Mouse (Mus musculus): ENCODE results near the gene Crk.

The Crk gene

DNA sequence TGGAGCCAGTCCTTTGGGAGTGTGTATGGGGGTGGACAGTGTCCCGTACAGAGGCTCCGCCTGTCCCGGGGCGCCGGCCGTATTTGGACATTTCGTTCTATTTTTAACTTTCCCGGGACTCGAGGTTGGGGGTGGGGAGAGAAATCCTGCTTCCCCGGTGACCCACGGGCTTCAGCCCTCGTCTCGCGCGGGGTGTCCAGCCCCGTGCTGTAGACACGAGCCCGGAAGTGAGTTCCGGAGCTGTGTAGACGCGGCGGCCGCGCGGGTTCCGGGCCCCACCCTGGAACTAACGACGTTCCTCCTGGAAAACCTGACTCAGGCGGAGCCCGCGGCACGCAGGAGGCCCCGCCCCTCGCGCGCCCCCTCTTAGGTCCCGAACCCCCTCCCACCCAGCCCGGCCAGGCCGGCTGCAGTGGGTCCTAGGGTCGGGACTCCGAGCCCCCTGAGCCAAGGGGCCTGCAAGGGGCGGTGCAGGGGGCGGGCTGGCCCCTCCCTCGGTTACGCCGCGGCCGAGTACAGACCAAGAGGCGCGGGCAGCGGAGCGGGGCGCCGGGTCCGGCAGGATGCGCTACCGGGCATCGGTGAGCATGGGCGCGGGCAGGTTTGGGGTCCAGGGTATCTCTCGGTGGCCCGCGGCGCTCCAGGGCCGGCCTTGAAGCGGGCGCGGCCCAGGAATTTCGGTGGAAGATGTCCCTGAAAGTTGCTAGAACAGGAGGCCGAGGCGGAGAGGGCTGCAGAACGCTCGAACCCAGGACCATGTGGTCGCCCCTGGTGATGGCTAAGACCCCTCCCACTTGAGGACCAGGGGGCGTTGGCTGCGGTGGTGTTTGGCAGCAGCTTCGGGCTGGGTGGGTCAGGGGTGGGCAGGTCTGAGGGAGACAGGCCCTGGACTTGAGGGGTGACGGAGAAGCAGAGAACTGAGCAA, 23.2 kb upstream of the Crk start:
- peak; percentile 52 for DNase-seq (ENCODE audit: low spot score)

DNA sequence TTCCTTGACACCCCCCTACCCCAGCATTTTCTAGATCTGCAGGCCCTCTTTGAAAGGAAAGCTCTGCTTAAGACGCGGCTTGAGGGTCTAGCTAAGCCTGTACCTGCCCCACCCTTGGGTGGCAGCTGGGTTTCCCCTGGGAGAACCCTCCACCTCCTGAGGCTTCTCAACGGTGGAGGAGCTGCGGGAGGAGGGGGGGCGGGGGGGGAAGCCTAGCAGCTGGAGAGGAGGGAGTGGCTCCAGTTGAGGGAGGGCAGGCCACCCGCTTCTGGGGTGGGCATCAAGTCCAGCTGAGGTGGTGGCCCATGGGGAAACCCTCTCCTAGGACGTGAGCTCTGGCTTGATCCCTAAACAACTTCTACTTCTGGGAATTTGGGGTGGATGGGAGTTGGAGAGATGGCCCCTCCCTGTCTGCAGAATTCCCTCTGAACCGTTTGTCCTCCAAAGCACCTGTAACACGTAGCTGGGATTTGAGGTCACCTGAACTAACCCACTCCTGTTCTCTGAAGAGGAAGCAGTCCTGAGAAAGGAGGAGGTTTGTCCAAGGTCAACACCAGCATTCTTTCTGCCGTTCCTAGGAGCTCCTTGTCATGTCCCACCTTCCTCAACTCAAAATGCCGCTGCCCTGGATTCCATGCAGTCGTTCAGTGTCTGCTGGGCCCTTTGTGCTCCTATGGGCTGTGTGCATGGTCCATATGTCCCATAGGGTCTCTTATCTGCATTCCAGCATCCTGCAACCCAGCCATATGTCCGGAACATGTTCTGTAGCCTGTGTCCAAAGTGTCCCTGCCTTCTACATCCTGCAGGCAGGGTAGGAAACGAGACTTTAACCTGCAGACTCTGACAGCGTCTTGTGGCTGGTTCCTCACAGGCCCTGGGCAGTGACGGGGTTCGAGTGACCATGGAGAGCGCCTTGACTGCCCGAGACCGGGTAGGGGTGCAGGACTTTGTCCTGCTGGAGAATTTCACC, 22.2 kb upstream of the Crk start:
- no peak for DNase-seq (ENCODE audit: low spot score)

DNA sequence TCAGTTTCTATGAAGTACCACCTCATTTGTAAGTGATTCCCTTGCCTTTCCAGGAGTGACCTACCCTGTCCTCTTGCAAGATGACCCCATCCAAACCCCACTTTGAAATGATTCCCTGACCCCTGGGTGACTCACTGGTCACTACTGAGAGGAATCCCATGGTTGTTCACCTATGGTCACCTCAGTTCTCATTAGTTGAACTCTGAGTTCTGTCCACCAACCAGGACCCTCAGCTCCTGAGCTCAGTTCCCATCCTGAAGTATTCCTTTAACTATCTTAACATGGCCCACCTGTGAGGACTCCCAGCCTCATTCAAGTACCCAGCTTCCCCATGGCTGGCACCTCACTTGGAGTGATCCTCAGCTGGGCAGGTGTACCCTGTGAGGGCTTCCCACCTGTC, 21.2 kb upstream of the Crk start:
- no peak for DNase-seq (ENCODE audit: low spot score)

DNA sequence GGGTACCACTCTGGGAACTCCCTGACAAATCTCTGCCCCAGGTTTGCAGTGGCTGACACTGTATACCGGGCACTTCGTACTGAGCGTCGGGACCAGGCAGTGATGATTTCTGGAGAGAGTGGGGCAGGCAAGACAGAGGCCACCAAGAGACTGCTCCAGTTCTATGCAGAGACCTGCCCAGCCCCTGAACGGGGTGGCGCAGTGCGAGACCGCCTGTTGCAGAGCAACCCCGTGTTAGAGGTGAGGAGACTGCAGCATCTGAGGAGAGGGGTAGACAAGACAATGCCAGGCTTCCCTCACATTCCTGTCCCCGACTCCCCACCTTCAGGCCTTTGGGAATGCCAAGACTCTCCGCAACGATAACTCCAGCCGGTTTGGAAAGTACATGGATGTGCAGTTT, 20.7 kb upstream of the Crk start:
- DNase-seq (ENCODE audit: low spot score) = no peak

DNA sequence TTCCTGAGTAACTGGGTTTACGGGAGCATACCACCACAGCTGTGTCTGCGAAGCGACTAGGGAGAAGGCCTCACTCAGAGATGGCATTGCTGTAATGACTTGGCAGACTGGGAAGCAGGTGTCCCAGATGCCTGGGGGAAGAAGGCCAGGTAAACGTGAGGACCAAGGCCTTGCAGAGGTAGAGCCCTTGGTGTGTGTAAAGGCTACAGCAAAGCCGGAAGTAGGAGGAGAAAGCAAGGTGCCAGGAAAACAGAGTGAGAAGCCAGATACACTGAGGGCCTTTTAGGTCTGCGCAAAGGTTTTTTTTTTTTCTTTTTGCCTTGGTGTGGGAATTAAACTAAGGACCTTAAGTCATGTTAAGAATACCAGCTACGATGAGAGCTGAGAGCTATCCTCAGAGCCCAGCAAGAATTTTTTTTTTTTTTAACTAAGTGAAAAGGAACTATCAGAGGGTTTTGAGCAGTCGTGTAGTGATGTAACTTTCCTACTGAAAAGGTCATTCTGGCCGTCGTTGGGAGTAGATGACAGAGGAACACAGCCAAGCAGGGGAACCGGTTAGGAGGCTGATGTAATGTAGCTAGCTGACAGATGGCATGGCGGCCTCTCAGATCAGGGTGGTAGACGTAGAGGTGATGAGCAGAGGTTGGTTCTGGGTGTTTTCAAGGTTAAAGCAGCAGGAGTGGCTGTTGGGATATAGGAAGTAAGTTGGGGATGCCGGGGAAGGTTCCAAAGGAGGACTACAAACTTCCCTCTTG, 19.9 kb upstream of the Crk start:
- no peak for DNase-seq (ENCODE audit: low spot score)

DNA sequence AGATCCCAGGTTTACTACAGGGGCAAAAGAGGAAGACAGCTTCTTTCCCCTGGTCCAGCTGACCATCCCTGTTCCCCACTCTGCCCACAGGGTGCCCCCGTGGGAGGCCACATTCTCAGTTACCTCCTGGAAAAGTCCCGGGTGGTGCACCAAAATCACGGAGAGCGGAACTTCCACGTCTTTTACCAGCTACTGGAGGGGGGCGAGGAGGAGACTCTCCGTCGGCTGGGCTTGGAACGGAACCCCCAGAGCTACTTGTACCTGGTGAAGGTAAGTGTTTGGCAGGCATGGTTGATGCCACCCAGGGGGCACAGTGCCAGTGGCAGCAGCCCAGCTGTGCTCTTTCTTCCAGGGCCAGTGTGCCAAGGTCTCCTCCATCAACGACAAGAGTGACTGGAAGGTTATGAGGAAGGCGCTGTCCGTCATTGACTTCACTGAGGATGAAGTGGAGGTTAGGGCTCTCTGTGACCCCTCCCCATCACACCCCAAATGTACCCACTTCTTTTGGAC, 18.9 kb upstream of the Crk start:
- DNase-seq (ENCODE audit: low spot score) = no peak

DNA sequence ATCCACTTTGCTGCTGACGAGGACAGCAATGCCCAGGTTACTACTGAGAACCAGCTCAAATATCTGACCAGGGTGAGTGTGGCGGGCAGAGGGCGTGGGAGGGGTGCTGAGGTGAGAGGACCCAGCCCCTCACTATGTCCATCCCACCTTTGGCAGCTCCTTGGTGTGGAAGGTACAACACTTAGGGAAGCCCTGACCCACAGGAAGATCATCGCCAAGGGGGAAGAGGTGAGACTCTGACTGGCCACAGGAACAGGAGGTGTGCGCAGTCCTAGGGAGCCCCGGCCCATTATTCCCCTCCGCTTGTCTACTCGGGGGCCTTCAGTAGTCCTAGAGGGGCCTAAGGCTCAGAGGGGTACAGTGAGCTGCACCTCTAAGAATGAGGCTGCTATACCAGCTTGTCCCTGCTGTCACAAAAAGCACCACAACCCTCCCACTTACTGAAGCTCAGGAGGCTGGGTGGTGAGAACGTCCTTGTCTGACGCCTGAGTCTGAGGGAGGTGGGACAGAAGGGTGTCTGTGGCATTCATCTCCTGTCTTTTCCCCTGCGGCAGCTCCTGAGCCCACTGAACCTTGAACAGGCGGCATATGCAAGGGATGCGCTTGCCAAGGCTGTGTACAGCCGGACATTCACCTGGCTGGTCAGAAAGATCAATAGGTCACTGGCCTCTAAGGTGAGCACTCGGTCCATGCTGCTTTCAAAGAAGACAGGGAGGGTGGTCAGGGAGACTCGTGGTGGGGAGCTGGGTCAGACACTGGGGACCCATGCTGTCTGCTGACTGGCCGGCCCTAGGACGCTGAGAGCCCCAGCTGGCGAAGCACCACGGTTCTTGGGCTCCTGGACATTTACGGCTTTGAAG, 17.9 kb upstream of the Crk start:
- no peak for DNase-seq (ENCODE audit: low spot score)

DNA sequence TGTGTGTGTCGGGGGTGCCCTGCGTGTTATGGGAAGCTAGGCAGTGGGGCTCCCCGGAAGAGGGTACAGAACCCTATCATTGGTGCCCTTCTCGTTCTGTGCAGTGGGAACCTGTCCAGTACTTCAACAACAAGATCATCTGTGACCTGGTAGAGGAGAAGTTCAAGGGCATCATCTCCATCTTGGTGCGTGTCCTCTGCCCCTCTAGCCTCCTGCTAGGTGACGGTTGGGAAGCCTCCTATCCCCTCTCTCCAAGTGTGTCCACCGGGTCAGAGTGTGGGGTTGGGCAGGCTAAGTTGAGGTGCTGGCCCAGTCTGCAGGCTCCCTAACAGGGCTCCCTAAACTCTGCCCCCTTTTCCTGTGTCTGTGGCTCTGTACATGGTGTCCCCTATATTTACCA, 16.9 kb upstream of the Crk start:
- no peak for DNase-seq (ENCODE audit: low spot score)

DNA sequence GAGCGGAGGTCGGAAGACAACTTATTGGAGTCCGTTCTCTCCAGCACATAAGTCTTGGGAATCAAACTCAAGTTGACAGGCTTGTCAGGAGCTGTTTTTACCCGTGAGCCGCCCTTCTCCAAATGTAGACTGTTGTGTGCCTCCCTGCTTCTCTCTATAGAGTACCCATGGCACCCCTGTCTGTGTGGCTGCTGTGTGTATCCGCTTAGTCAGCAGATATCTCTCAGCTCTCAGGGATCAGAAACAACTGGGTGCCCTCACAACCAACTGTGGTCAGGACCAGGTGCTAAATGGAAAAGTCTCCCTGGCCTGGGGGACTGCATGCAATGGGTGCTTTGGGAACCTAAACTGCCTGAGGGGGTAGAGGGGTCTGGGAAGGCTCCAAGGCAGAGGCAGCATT, 12.8 kb upstream of the Crk start:
- DNase-seq (ENCODE audit: low spot score) = no peak

DNA sequence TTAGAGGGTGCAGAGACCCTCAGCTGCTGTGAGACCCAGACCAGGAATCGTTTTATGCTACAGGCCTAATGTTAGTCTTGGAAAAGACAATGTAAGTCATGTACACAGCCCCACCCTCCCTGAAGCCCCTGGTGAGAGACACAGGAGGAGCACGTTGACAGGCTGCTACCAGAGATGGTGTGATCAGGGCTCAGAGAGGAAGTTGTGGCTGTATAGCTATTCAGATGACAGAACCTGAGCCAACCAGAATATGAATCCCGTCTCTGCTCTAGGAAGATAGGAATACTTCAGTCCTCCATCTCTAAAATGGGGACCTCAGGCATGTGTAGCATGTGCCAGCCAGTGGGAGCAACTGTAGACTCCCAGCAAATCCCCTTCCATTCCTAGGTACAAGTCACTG, 10.4 kb upstream of the Crk start:
- DNase-seq (ENCODE audit: low spot score) = no peak

DNA sequence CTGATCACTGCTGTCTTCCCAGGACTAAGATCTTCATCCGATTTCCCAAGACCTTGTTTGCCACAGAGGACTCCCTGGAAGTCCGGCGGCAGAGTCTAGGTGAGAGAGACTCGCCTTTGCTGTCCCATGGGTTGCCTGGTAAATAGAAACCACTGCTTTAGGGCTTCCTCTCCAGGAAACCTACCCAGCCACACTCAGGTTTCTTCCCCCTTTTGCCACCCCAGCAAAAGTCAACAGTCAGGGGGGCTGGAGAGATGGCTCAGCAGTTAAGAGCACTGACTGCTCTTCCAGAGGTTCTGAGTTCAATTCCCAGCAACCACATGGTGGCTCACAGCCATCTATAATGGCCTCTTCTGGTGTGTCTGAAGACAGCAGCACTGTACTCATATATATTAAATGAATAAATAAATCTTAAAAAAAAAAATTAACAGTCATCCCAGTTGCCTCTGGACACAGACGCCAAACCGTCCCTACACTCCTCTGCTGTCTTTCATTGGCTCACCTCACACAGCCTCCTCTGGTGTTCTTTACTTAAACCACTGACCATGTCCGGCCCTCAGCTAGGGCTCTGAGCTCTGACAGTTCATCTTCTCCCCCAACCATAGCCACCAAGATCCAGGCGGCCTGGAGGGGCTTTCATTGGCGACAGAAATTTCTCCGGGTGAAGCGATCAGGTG, 9.7 kb upstream of the Crk start:
- no peak for DNase-seq (ENCODE audit: low spot score)

DNA sequence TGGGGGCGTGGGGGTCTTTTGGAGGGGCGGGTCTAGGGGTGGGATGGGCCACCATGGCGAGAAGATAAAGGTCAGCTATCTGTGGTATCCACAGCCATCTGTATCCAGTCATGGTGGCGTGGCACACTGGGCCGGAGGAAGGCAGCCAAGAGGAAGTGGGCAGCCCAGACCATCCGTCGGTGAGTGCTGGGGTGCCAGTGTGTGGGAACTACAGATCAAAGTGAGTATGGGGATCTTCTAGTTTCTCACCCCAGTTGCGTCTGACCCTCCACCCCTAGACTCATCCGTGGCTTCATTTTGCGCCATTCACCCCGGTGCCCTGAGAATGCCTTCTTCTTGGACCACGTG, 9.2 kb upstream of the Crk start:
- DNase-seq (ENCODE audit: low spot score) = no peak

DNA sequence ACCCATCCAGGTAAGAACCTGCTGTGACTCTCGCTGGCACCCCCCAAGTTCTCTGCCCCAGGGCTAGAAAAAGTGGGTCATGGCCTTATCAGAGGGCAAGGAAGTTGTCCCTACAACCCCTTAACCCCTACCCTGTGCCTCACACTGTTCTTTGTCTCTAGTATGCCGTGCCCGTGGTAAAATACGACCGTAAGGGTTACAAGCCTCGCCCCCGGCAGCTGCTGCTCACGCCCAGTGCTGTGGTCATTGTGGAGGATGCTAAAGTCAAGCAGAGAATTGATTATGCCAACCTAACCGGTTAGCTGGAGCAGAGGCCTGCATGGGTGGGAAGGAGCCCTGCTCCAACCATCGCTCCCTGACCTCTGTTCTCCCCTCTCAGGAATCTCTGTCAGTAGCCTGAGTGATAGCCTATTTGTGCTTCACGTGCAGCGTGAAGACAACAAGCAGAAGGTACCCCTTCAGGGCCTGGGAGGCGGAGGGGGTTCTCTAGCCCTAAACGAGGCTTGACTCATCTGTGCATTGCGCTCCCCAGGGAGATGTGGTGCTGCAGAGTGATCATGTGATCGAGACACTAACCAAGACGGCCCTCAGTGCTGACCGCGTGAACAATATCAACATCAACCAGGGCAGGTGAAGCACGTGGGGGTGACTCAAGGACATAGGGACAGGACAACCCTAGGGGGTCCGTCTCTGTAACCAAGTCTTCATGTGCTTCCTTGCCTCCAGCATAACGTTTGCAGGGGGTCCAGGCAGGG, 7.5 kb upstream of the Crk start:
- no peak for DNase-seq (ENCODE audit: low spot score)

DNA sequence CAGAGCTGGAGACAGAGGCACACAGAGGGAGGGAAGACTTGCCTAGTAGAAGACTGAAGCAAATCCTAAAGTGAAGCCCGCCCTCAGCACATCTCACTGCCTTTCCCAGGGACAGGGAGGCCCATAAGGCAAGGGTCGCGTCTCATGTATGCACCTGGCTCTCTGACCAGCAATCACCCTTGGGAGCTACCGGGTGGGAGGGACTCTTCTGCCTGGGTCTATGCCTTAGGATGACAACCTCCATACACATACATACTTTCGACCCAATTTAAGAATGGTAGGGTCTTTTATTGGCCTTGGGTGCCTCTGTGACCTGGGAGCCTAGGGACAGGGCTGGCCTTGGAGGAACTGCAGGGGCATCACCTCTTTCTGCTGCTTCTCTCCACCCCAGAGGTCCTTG, 5.6 kb upstream of the Crk start:
- DNase-seq (ENCODE audit: low spot score) = no peak

DNA sequence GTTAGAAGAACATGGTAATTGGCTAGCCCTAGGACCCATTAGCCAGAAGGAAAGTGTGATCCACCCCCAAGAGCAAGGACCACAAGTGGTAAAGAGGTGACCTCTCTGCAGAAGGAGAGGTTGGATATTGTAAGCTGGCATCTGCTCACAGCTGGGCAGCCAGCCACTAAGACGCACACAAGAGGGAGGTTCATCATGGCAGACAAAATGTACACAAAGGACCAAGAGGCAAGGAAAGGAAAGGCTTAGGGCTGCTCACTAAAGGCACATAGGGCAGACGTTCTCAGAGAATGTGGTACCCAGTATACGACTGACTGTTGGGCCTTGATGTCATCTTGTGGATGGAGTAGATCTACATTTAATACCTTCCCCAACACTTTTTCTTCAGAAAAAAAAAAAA, 4.2 kb upstream of the Crk start:
- no peak for DNase-seq (ENCODE audit: low spot score)

DNA sequence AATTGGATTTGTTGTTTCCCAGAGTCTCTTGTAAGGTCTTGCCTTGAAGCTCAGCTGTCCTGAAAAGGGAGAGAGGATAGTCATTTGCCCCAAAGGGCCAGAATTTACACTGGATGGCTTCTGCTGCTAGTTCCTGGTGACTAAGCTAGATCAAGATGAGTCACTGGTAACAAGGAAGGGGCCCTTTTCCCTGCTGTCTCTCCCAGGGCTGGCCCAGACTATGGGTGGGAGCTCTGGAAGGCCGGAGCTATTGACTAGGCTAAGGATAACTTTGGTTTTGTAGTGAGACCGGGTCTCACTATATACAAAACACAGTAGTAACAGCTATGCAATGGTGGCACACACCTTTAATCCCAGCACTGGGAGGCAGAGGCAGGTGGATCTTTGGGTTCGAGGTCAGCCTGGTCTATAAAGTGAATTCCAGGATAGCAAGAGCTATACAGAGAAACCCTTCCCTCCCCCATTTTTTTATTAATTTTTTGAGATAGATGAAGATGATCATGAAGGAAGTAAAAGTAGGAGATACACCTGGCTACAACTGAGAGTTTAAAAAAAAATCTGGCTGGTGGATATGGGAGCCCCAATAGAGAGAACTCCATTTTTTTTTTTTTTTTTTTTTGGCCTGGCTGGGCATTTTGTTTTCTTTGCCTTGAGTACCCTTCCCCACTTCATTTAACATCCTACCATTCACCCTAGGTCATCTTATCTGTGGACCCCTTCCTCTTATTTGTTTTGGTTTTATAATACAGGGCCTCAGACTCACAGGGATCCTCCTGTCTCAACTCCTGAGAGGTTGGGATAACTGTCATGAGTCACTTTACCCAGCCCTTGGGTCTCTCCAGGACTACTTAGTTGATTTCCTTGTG, 945 bp upstream of the Crk start:
- DNase-seq (ENCODE audit: low spot score) = no peak

DNA sequence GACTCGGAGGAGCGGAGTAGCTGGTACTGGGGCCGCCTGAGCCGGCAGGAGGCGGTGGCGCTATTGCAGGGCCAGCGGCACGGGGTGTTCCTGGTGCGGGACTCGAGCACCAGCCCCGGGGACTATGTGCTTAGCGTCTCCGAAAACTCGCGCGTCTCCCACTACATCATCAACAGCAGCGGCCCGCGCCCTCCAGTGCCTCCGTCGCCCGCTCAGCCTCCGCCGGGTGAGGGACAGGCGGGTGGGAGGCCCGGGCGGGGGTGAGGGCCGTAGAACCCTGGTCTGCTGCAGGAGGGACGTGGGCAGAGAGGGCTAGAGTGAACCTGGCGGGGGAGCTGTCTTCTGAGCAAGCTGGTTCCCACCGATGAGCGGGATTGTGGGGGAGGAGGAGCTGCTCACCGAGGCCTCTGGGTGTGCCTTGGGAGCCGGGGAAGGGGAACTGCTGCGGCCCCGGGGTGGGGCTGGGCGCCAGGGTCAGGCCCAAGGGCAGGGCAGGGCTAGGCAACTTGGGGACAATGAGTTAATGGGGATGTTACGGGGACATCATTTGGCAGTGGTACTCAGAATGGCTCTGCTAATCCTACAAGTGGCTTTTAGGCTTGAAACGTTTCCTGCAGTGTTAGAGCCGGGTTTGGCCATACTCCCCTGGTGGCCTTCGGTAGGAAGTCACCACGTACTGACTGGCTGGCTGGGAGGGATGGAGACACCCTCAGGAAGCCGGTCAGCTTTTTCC, 546 bp downstream of the Crk start:
- peak; percentile 61 for DNase-seq (ENCODE audit: low spot score)

DNA sequence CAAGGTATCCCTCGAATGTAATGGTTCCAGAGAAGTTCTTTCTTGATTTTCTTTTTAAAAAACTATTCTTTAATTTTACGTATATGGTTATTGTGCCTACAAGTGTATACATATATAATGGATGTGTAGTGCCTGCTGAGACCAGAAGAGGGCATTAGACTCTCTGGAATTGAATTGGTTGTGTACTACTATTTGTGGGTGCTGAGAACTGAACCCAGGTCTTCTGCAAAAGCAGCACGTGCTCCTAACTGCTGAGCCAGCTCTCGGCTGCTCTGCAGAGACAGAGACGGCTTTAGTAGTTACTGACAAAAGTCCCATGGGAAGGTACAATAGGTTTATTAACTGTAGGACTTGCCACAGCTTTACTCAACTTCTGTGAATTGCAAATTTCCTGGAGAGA, 5.4 kb downstream of the Crk start:
- no peak for DNase-seq (ENCODE audit: low spot score)
